Mouse (Mus musculus) common myeloid progenitor, adult 5-6 weeks (primary cell): ENCODE results near the gene Mrps23. TPM values are rescaled to one million over a fixed set of nuclear protein-coding genes. Genes with fewer than 3 reads are reported as not detected.
"Not testable (repeated sequence)": the region's sequence is repeated elsewhere in the genome, so short reads cannot be mapped to it uniquely, and the experiment has no call there.

Source experiments
- ATAC-seq: replicated peaks from 2 replicates; pipeline ENCODE4 v1.8.0; 2016; ENCODE audit warnings: low read depth, mild to moderate bottlenecking, moderate TSS enrichment, inconsistent platforms; ENCODE audit not compliant: poor library complexity, severe bottlenecking
- total RNA-seq: library from RNA; stranded (forward); fragments of 200-1000, 187-1606 nt; gene quantifications from 2 replicates; pipeline ENCODE4 v1.2.3, GENCODE M21; 2017

The Mrps23 gene
- total RNA-seq, 1 experiment from 2014 or later = 49.4 TPM

DNA sequence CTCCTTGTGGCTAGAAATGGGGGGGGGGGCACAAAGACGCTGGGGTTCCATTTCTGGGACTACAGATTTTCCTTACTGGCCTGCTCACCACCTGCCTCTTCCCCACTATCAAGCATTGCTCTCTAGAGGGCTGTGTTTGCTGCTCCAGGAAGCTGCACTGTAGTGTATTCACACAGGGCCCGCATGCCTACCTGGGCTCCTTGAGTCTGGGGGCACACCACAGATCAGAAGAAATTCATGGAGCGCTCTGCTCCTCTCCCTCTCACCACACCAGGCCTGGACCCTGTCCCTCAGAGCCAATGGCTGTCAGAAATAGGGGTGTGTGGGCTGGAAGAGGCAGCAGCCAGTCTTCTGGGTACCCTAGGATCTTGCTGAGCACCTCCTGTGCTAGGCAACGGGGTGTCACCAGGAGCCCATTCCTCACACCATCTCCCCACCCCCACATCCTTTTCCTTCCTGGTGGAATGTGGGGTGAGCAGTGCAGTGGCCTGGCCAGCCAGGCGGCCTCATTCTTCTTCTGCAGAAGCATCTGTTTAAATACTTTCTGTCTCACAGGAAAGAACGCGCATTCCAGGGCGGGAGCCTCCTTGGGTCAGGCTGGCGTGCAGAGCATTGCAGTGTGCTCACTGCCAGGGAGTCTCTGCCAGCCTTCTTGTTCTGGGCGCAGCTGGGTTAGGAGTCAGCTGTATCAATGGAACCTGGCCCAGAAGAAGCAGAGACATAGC, 31.4 kb upstream of the Mrps23 start:
- no peak for ATAC-seq

- peak; percentile 47; the same call in 1 of the 2 replicates for ATAC-seq
Measured at GRCm38 (mm10) chr11:88173386-88174025, 30.7 kb upstream of the Mrps23 start.

GRCm38 (mm10) chr11:88180467-88180958, 23.7 kb upstream of the Mrps23 start:
- no peak for ATAC-seq

GRCm38 (mm10) chr11:88180959-88181619, 23.1 kb upstream of the Mrps23 start:
- peak; percentile 65 for ATAC-seq

GRCm38 (mm10) chr11:88184632-88185180, 19.5 kb upstream of the Mrps23 start:
- ATAC-seq = no peak

- no peak for ATAC-seq
Measured at GRCm38 (mm10) chr11:88186078-88186946, 17.9 kb upstream of the Mrps23 start.

- ATAC-seq = no peak
Measured at GRCm38 (mm10) chr11:88186947-88187243, 17.3 kb upstream of the Mrps23 start.

DNA sequence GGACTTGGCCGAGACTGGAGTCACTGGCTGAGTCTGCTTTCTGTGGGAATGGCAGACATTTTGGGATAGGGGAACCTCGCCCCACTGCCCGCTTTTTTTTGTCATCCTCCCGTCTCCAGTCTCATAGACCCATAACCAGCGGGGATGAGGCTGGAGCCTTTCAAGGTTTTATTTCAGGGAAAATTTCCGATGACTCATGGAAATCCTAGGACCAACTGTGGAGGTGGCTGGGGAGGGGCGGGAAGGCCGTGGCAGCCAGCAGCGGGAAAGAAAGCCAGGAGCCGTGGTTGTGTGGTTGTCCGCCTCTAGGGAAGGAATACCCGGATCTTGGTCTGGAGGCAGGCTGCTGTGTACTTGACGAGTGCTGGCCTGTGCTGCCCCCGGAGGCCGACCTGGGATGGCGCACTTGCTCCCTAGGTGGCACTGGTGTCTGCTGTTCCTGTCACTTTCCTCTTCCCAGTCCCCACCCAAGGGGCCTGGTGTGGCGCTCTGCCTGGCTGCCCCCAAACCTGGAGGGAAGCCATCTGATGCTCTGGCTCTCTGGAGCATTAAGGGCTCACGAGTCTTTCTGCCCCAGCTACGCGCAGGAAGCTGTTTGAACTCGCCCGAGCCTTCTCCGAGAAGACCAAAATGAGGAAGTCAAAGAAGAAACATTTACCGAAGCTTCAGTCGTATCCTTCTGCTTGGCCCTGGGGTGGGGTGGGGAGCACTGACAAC, 16.6 kb upstream of the Mrps23 start:
- peak; percentile 89 for ATAC-seq

- ATAC-seq = no peak
Measured at GRCm38 (mm10) chr11:88188216-88188615, 16.0 kb upstream of the Mrps23 start.

GRCm38 (mm10) chr11:88188635-88189034, 15.6 kb upstream of the Mrps23 start:
- no peak for ATAC-seq

- peak; percentile 55 for ATAC-seq
Measured at GRCm38 (mm10) chr11:88192595-88192994, 11.6 kb upstream of the Mrps23 start.

DNA sequence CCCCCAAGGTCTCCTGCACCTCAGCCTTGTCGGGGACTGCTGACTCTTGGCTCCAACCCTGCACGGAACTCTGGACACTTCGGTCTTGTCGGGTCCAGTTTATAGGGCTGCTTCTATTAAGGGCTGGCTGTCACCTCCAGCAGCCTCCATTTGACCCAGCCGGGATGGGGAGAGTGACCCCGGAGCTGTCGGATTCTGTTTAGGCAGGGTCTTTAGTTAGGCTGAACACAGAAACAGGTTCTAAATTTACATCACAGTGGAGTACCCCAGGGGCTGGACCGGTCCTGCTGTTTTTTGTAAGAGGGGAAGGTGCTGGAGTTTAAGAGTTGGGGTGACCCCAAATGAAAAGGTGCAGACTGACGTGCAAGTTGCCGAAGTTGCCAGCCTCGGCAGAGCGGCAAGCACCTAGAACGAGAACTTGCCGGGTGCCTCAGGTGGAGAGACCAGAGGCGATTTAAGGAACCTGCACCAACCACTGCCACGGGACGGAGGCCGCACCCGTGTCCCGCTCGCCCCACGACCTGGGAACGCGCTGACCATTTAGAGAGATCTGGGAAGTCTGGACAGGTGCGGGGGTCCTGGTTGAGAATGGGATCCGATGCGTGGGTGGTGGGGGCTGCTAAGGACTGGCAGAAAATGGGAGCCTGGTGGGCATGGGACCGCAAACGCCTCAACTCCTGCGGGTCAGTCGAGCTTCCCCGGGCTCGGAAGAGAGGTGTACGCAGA, 10.9 kb upstream of the Mrps23 start:
- no peak for ATAC-seq

GRCm38 (mm10) chr11:88193824-88194696, 10.1 kb upstream of the Mrps23 start:
- ATAC-seq = peak; percentile 20; the same call in 1 of the 2 replicates

DNA sequence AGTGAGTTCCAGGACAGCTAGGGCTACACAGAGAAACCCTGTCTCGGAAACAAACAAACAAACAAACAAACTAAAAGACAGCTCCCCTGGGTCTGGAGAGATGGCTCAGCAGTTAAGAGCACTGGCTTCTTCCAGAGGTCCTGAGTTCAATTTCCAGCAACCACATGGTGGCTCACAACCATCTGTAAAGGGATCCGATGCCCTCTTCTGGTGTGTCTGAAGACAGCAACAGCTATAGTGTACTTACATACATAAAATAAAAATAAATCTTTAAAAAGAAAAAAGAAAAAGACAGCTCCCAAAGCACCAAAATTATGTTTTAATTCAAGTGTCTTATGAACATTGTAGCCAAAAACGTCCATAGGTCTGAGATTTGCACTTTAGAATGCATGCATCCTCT, 8.5 kb upstream of the Mrps23 start:
- not testable (repeated sequence) for ATAC-seq

DNA sequence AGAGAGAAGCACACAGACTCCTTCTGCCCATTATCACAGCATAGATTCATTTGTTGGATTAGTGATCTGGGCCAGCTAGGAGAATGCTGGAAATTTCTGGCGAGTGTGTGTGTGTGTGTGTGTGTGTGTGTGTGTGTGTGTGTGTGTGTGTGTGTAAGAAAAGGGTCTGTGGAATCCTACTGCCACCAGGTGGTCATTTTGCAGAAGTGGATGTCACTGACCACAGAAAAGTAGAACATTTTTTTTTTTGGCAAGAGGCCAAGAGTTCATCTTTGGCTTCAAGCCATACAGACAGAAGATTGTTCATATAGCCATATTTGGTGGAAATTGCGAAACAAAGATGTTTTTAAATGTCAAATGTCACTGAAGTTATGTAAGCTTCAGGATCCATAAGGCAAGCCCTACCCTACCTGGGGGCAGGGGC, 7.0 kb upstream of the Mrps23 start:
- ATAC-seq = peak; percentile 50

GRCm38 (mm10) chr11:88198223-88198622, 6.0 kb upstream of the Mrps23 start:
- no peak for ATAC-seq

DNA sequence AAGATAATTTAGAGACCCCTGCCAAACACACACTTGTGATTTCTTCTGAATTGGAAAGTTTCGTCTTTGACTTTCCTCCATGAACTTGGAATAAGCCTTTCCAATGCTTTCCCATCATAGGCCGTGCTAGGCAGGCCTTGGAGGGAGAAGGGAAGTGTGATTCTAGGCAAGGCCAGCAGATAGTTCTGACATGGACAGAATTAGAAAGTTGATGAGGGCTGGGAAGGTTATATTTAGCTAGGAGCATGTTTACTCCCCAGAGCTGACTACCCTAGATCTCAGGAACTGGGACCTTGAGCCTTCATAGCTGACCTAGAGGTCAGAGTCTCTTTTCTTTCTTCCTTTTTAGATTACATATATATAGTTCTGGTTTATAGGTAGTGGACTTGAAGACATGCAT, 3.0 kb upstream of the Mrps23 start:
- no peak for ATAC-seq

DNA sequence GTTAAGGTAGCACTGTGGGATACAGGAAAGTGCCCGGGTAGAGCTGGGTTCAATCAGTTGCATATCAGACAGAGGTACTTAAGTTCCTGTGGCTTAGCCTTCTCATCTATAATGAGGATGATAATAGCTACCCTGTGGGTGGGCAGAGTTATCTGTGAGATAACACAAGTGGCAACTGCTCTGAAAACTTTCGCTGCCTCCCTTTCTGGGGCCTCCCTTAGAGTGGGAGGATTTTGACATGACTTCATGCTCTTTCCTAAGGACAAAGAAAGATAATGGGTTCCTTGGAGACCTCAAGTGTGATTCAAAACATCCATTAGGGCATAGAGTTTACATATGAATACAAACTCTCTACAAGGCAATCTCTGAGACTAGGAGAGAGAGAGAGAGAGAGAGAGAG, 2.1 kb upstream of the Mrps23 start:
- ATAC-seq = no peak
